Mouse (Mus musculus): ENCODE data around the gene Grik1.

- TF ChIP-seq CTCF (IDR thresholded peaks at IDR 0.05; ENCODE audit: control insufficient read depth, insufficient read depth, insufficient read length) (no peak), FOSL1 (IDR thresholded peaks at IDR 0.05; ENCODE audit: insufficient read depth, low read length, poor library complexity, severe bottlenecking) (no peak), MYOD1 (IDR thresholded peaks at IDR 0.05; ENCODE audit: control insufficient read depth, insufficient read length, low read depth) (no peak)
Measured at GRCm38 (mm10) chr16:87988805-87989204, 301.3 kb downstream of the Grik1 start.
